Mouse (Mus musculus) CH12.LX (cell line): Measurements from ENCODE around the gene Ccna2.

ENCODE experiments used
- CHD1 ChIP-seq: IDR thresholded peaks from 2 replicates; pipeline ENCODE4 v1.6.1; 2012; ENCODE audit warnings: low read depth, low read length, improper control_type of control experiment, inconsistent platforms
- CTCF ChIP-seq, 2 experiments: IDR thresholded peaks in 1 of 2; conservative IDR thresholded peaks in 1 of 2; 2 replicates each; pipeline ENCODE4 v1.5.1; 2011 to 2012; ENCODE audit warnings: low read depth in 2 of 2, low read length in 2 of 2, improper control_type of control experiment in 1 of 2, inconsistent platforms in 1 of 2, mild to moderate bottlenecking in 1 of 2, moderate library complexity in 1 of 2
- EP300 ChIP-seq: IDR thresholded peaks from 2 replicates; pipeline ENCODE4 v1.6.1; 2011; ENCODE audit warnings: low read length, improper control_type of control experiment
- MAX ChIP-seq: IDR thresholded peaks from 2 replicates; pipeline ENCODE4 v1.6.1; 2011; ENCODE audit warnings: low read length, improper control_type of control experiment
- MAZ ChIP-seq: IDR thresholded peaks from 2 replicates; pipeline ENCODE4 v1.6.1; 2012; ENCODE audit warnings: low read depth, mild to moderate bottlenecking, inconsistent platforms, low read length, improper control_type of control experiment, moderate library complexity
- MEF2A ChIP-seq: IDR thresholded peaks from 2 replicates; pipeline ENCODE4 v1.6.1; 2014; ENCODE audit warnings: low read depth, mild to moderate bottlenecking, inconsistent platforms, low read length, improper control_type of control experiment, borderline replicate concordance
- POLR2A ChIP-seq: IDR thresholded peaks from 2 replicates; pipeline ENCODE4 v1.6.1; 2011; ENCODE audit warnings: low read depth, mild to moderate bottlenecking, improper control_type of control experiment, low read length
- TCF12 ChIP-seq: IDR thresholded peaks from 2 replicates; pipeline ENCODE4 v1.6.1; 2014; ENCODE audit warnings: low read depth, mild to moderate bottlenecking, inconsistent platforms, low read length, improper control_type of control experiment

DNA sequence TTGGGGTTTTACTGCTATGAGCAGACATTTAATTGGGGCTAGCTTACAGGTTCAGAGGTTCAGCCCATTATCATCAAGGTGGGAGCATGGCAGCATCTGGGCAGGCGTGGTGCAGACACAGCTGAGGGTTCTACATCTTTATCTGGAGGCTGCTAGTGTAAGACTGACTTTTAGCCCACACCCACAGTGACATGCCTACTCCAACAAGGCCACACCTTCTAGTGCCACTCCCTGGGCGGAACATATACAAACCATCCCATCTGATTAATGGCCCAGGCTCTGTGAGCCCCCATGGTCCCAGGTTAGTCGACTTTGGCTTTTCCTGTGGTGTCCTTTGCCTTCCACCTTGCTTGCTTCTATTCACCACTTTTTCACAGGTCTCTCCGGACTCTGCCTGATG is 12.3 kb downstream of the Ccna2 start:
- TF ChIP-seq CTCF (conservative IDR thresholded peaks at IDR 0.05 in 1 of 2, IDR thresholded peaks at IDR 0.05 in 1 of 2; ENCODE audit: low read depth in 2 of 2, low read length in 2 of 2) (no peak), TCF12 (no peak), POLR2A (no peak), MAZ (no peak), MEF2A (no peak), CHD1 (no peak), EP300 (no peak), MAX (no peak)
